Mouse (Mus musculus) liver, adult 2 months (tissue): ENCODE measurements around the gene Magi2. TPM values are rescaled to one million over a fixed set of nuclear protein-coding genes. Genes with fewer than 3 reads are reported as not detected.

ENCODE experiments used
- DNase-seq: peaks from one replicate; pipeline ENCODE4 v3.0.0-alpha.2; 2011; ENCODE audit warnings: low read depth, low spot score; ENCODE audit errors: extremely low read depth
- H3K27ac ChIP-seq: fragments of 200-500 bp; replicated peaks from 2 replicates; pipeline ENCODE4 v1.5.1; 2012; ENCODE audit warnings: low read depth, mild to moderate bottlenecking, control low read depth, inconsistent platforms, low read length; ENCODE audit not compliant: insufficient read depth
- H3K27me3 ChIP-seq: fragments of 200-500 bp; 2 replicates; pipeline ENCODE4 v1.6.1; 2012; ENCODE audit warnings: mild to moderate bottlenecking, moderate library complexity, low read length, inconsistent platforms; ENCODE audit not compliant: control insufficient read depth, insufficient read depth
- H3K36me3 ChIP-seq: fragments of 200-500 bp; 2 replicates; pipeline ENCODE4 v1.6.1; 2012; ENCODE audit warnings: low read length, inconsistent platforms; ENCODE audit not compliant: control insufficient read depth, insufficient read depth
- H3K4me1 ChIP-seq: fragments of 200-500 bp; 2 replicates; pipeline ENCODE4 v1.6.1; 2011; ENCODE audit warnings: low read length; ENCODE audit not compliant: control insufficient read depth, insufficient read depth
- H3K4me3 ChIP-seq: fragments of 200-500 bp; 2 replicates; pipeline ENCODE4 v1.5.1; 2011; ENCODE audit warnings: low read depth, mild to moderate bottlenecking, control low read depth, low read length, moderate library complexity; ENCODE audit not compliant: insufficient read depth
- H3K79me2 ChIP-seq: fragments of 200-500 bp; 2 replicates; pipeline ENCODE4 v1.6.1; 2012; ENCODE audit warnings: inconsistent platforms, mild to moderate bottlenecking, low read length, moderate library complexity; ENCODE audit not compliant: control insufficient read depth, insufficient read depth
- H3K9ac ChIP-seq: fragments of 200-500 bp; 2 replicates; pipeline ENCODE4 v1.6.1; 2012; ENCODE audit warnings: low read depth, mild to moderate bottlenecking, control low read depth, inconsistent platforms, low read length
- CTCF ChIP-seq: fragments of 200-500 bp; IDR thresholded peaks from 2 replicates; pipeline ENCODE4 v1.5.1; 2011; ENCODE audit warnings: low read depth, low read length, control low read depth
- POLR2A ChIP-seq: fragments of 200-500 bp; IDR thresholded peaks from 2 replicates; pipeline ENCODE4 v1.6.1; 2011; ENCODE audit warnings: low read length, control low read depth; ENCODE audit not compliant: insufficient read depth; ENCODE audit errors: extremely low read depth
- WGBS: fragments of 180-500 bp; shearing (Covaris S2); methylation state at CpG from one replicate; pipeline ENCODE4 v1.1.7; 2018; 5-methylcytosine and 5-hydroxymethylcytosine counted together
- polyA plus RNA-seq: library from polyadenylated mRNA; depleted of rRNA; stranded (reverse); fragments of >200 nt; gene quantifications from 2 replicates; pipeline ENCODE4 v1.2.3, GENCODE M21; 2012
- total RNA-seq: library from RNA; depleted of rRNA; stranded (reverse); fragments of >200 nt; gene quantifications from 2 replicates; pipeline ENCODE4 v1.2.3, GENCODE M21; 2014

Magi2 gene
- total and polyA plus RNA-seq, 2 experiments: 0.06 to 0.18 TPM

GRCm38 (mm10) chr5:20606497-20606896 lies 1379.7 kb downstream of the Magi2 start:
- no peaks in the 10 kb centered on the region for H3K27me3 ChIP-seq
- 86% methylated on average over 5 of the region's 5 CpGs for WGBS
- no peak for DNase-seq

GRCm38 (mm10) chr5:20607503-20607902 lies 1380.7 kb downstream of the Magi2 start:
- Histone ChIP-seq H3K27me3 (no peaks in the 10 kb centered on the region), H3K79me2 (no peaks in the 10 kb centered on the region), H3K9ac (no peak overlapping the region), H3K4me1 (no peaks in the 10 kb centered on the region), H3K36me3 (no peaks in the 10 kb centered on the region), H3K27ac (no peak overlapping the region), H3K4me3 (no peak overlapping the region)
- TF ChIP-seq CTCF: no peak
- TF ChIP-seq POLR2A: no peak
- 48% methylated on average over 1 of the region's 1 CpGs for WGBS
- DNase-seq: no peak

More at GRCm38 (mm10) chr5:20606497-20606896, 1379.7 kb downstream of the Magi2 start:
- no peaks in the 10 kb centered on the region for H3K36me3 ChIP-seq
- no peaks in the 10 kb centered on the region for H3K4me1 ChIP-seq
- TF ChIP-seq CTCF: no peak
- no peak for TF ChIP-seq POLR2A
- H3K9ac ChIP-seq: no peak overlapping the region
- H3K4me3 ChIP-seq: no peak overlapping the region
- no peak overlapping the region for H3K27ac ChIP-seq
- H3K79me2 ChIP-seq: no peaks in the 10 kb centered on the region

- DNase-seq: no peak
- Histone ChIP-seq H3K27me3 (no peaks in the 10 kb centered on the region), H3K9ac (no peak overlapping the region), H3K4me1 (no peaks in the 10 kb centered on the region), H3K79me2 (no peaks in the 10 kb centered on the region), H3K27ac (no peak overlapping the region), H3K4me3 (no peak overlapping the region), H3K36me3 (no peaks in the 10 kb centered on the region)
- no peak for TF ChIP-seq POLR2A
- TF ChIP-seq CTCF: no peak
- WGBS: 74% methylated on average over 12 of the region's 12 CpGs
Observed at GRCm38 (mm10) chr5:20609206-20609935, 1382.5 kb downstream of the Magi2 start.

GRCm38 (mm10) chr5:20610640-20611039 lies 1383.8 kb downstream of the Magi2 start:
- H3K27me3 ChIP-seq: no peaks in the 10 kb centered on the region
- H3K4me3 ChIP-seq: no peak overlapping the region
- 91% methylated on average over 2 of the region's 2 CpGs for WGBS
- no peaks in the 10 kb centered on the region for H3K36me3 ChIP-seq
- no peak overlapping the region for H3K9ac ChIP-seq
- no peak for DNase-seq
- no peaks in the 10 kb centered on the region for H3K4me1 ChIP-seq
- H3K79me2 ChIP-seq: no peaks in the 10 kb centered on the region
- no peak overlapping the region for H3K27ac ChIP-seq
- TF ChIP-seq CTCF (no peak), POLR2A (no peak)

- no peak for TF ChIP-seq POLR2A
- no peak for TF ChIP-seq CTCF
- Histone ChIP-seq H3K27ac (no peak overlapping the region), H3K4me3 (no peak overlapping the region), H3K9ac (no peak overlapping the region), H3K4me1 (no peaks in the 10 kb centered on the region), H3K36me3 (no peaks in the 10 kb centered on the region), H3K27me3 (no peaks in the 10 kb centered on the region), H3K79me2 (no peaks in the 10 kb centered on the region)
- DNase-seq: no peak
- 83% methylated on average over 9 of the region's 9 CpGs for WGBS
Observed at GRCm38 (mm10) chr5:20612616-20613015, 1385.8 kb downstream of the Magi2 start.

- H3K9ac ChIP-seq: no peak overlapping the region
- 89% methylated on average over 4 of the region's 4 CpGs for WGBS
- no peak for DNase-seq
- H3K4me1 ChIP-seq: no peaks in the 10 kb centered on the region
- no peak overlapping the region for H3K27ac ChIP-seq
- no peaks in the 10 kb centered on the region for H3K27me3 ChIP-seq
- no peak overlapping the region for H3K4me3 ChIP-seq
- no peaks in the 10 kb centered on the region for H3K36me3 ChIP-seq
- no peaks in the 10 kb centered on the region for H3K79me2 ChIP-seq
- no peak for TF ChIP-seq CTCF
- no peak for TF ChIP-seq POLR2A
Observed at GRCm38 (mm10) chr5:20614891-20615290, 1388.1 kb downstream of the Magi2 start.
